Mouse (Mus musculus) liver, embryonic 14.5 days (tissue): ENCODE measurements around the gene Ercc8. TPM values are rescaled to one million over a fixed set of nuclear protein-coding genes. Genes with fewer than 3 reads are reported as not detected.
A peak's percentile ranks its signal among the peaks of the same experiment; 100 is the strongest.

Source experiments
- ATAC-seq: fragments of 200-750 bp; cut with Nextera tagmentation; 2 replicates; pipeline ENCODE4 v1.8.0; 2017; ENCODE audit warnings: moderate number of reproducible peaks, mild to moderate bottlenecking, moderate library complexity; ENCODE audit not compliant: insufficient read depth
- DNase-seq, 3 experiments: peaks; one replicate each; pipeline ENCODE4 v3.0.0-alpha.2; 2012 to 2013; ENCODE audit warnings: low read depth in 3 of 3, low spot score in 3 of 3
- H3K27ac ChIP-seq: fragments of 300-500 bp; sonication (generic); 2 replicates; pipeline ENCODE4 v1.5.1; 2014; ENCODE audit warnings: moderate library complexity, mild to moderate bottlenecking, control low read depth, inconsistent platforms
- H3K27me3 ChIP-seq: fragments of 300-500 bp; sonication (generic); 2 replicates; pipeline ENCODE4 v1.6.1; 2014; ENCODE audit warnings: mild to moderate bottlenecking, low read length, moderate library complexity; ENCODE audit not compliant: control insufficient read depth, insufficient read depth
- H3K36me3 ChIP-seq: fragments of 300-500 bp; sonication (generic); replicated peaks from 2 replicates; pipeline ENCODE4 v1.6.1; 2014; ENCODE audit warnings: low read depth; ENCODE audit not compliant: control insufficient read depth, insufficient read depth
- H3K4me1 ChIP-seq, 2 experiments: fragments of 200-500 bp in 1 of 2; fragments of 300-500 bp in 1 of 2; sonication (generic) in 1 of 2; replicated peaks; 2 replicates each; pipeline ENCODE4 v1.6.1; 2012 to 2014; ENCODE audit warnings: antibody characterized with exemption in 1 of 2, inconsistent platforms in 1 of 2, low read length in 1 of 2; ENCODE audit not compliant: control insufficient read depth in 2 of 2, insufficient read depth in 2 of 2
- H3K4me2 ChIP-seq: fragments of 300-500 bp; sonication (generic); 2 replicates; pipeline ENCODE4 v1.6.1; 2014; ENCODE audit warnings: low read depth, mild to moderate bottlenecking, control low read depth, moderate library complexity
- H3K4me3 ChIP-seq, 2 experiments: fragments of 200-500 bp in 1 of 2; fragments of 300-500 bp in 1 of 2; sonication (generic) in 1 of 2; 2 replicates each; pipeline ENCODE4 v1.5.1; 2012 to 2014; ENCODE audit warnings: low read depth in 2 of 2, low read length in 2 of 2, mild to moderate bottlenecking in 2 of 2, control low read depth in 1 of 2, inconsistent platforms in 1 of 2, moderate library complexity in 1 of 2; ENCODE audit not compliant: insufficient read depth in 1 of 2
- H3K9ac ChIP-seq: fragments of 300-500 bp; sonication (generic); replicated peaks from 2 replicates; pipeline ENCODE4 v1.6.1; 2014; ENCODE audit warnings: mild to moderate bottlenecking, control low read depth, moderate library complexity
- H3K9me3 ChIP-seq: fragments of 300-500 bp; sonication (generic); 2 replicates; pipeline ENCODE4 v1.6.1; 2016; ENCODE audit warnings: low read length, mixed read lengths; ENCODE audit not compliant: control insufficient read depth
- CTCF ChIP-seq: IDR thresholded peaks from 2 replicates; pipeline ENCODE4 v1.5.1; 2016; ENCODE audit warnings: antibody characterized with exemption, low read depth, control low read depth
- EP300 ChIP-seq: IDR thresholded peaks from 2 replicates; pipeline ENCODE4 v1.6.1; 2016; ENCODE audit warnings: antibody characterized with exemption, low read depth
- WGBS: fragments of 180-500 bp; shearing (Covaris S2); extraction: QIAGEN DNeasy Blood & Tissue Kit; methylation state at CpG from one replicate; pipeline ENCODE4 v1.1.7; 2014; ENCODE audit not compliant: insufficient replicate concordance; 5-methylcytosine and 5-hydroxymethylcytosine counted together
- polyA plus RNA-seq, 2 experiments: library from polyadenylated mRNA; depleted of rRNA in 1 of 2; stranded (reverse) in 1 of 2; unstranded in 1 of 2; fragments of >200 nt; fragmentation: Nextera tagmentation in 1 of 2; extraction: Ambion mirVana in 1 of 2; gene quantifications; 2 replicates each; pipeline versions ENCODE4 v1.2.1 to v1.2.3; 2012 to 2014

The Ercc8 gene
- polyA plus RNA-seq (2012; rRNA removed) (4.6 and 5.6 TPM in 2 replicates), polyA plus RNA-seq (2014; fragmentation: Nextera tagmentation; extraction: Ambion mirVana) (7.8 and 8.8 TPM in 2 replicates)

DNA sequence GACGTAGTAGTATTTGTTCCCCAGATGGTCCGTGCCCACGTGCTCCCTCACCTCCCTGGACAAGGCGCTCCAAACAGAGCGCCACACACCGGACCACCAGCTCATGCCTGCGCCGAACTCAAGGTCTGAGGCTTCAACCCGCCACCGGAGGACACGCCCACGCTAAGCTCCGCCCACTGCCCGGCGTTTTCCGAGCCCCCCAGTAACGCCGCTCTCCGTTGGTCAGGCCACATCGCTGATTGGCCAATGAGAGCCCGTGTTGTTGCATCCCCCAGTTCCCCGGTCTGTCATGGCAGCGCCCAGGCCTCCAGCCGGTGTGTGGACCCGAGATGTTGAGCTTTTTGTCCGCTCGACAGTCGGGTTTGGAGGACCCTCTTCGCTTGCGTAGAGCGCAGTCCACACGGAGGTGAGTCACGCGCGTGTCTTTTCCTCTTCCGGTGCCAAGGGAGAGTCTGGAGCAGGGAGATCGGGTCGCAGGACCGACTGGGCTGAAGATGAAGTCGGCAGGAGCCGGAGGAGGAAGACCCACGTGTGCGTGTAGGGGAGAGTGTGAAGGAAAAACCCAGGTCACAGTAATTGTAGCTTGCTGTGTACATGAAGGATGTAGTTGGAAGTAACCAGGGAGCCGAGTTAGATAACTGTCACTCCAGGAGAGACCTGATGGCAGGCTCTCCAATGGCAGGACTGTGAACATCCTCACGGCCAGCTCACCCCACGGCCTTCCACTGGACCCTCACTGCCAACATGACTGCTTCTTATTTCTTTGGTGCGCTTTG lies at the start of gene Ercc8, which contains the start of gene Ndufaf2:
Ercc8 (plus strand) TSS at position 267 of the 776 bp plus-strand sequence.
Ndufaf2 (minus strand) TSS at position 159 of the 776 bp plus-strand sequence.
- TF ChIP-seq CTCF (0 out of 2 replicates have a peak, but pooled peaks have one; percentile 8), EP300 (no peak)
- ATAC-seq = peak; percentile 96
- peak; percentile 86 to 89 (median 87) for DNase-seq
- WGBS = under 1% methylated on average over 47 of the region's 47 CpGs
- H3K4me1 ChIP-seq = peaks cover 5% of the 10 kb centered on the region in 2 experiments; a peak in 3 of 4 replicates
- H3K9ac ChIP-seq = peak within 1 kb of the TSS; percentile 76
- H3K4me2 ChIP-seq = peak within 1 kb of the TSS; percentile 89
- H3K27me3 ChIP-seq = no peaks in the 10 kb centered on the region
- no peaks in the 10 kb centered on the region for H3K9me3 ChIP-seq
- peak within 1 kb of the TSS; percentile 14; the same call in 1 of the 2 replicates for H3K27ac ChIP-seq
- H3K36me3 ChIP-seq = no peaks in the 10 kb centered on the region
- H3K4me3 ChIP-seq = peak within 1 kb of the TSS; percentile 71 to 84

DNA sequence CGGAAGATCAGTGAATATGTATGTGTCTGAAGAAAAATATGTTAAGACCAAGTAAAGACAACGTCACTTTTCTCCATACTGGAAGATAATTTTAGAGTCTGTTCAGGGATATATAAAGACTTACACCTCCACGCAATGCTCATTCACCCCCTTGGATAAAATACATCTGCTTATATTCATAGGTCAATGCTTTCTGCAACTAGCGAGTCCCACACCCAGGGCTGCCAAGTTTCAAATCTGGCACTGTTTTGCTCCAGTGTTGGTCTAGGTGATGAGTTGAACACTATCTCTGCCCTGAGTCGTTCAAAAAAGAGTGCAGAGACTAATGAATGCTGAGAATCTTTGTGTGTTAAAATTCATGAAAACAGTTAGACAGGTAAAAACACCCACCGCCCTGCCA lies 47.6 kb upstream of the Ercc8 start:
- Histone ChIP-seq H3K4me1 (no peaks in the 10 kb centered on the region), H3K4me2 (no peak overlapping the region), H3K9ac (no peak overlapping the region), H3K27ac (no peak overlapping the region), H3K4me3 (no peak overlapping the region), H3K27me3 (no peaks in the 10 kb centered on the region), H3K36me3 (no peaks in the 10 kb centered on the region), H3K9me3 (no peaks in the 10 kb centered on the region)
- DNase-seq (no peak), ATAC-seq (no peak)
- no peak for TF ChIP-seq CTCF
- no peak for TF ChIP-seq EP300
- WGBS = 76% methylated on average over 6 of the region's 6 CpGs

DNA sequence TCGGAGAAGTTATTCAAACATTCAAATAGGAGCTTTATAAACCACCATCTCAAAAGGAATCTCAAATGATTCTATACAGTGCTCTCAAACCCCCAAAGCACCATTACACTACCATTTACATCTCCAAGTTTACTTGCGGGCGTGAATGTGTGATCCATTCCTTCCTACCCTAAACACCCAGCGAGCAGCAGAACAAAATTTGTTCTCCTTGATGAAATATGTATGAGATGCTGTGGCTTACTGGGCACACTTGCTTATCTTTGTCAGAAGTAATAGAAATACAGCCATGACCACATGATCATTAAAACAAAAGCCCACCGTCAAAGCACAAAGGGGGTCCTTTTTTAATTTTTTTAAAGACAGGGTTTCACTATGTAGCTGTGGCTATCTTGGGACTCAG lies 45.0 kb upstream of the Ercc8 start:
- no peaks in the 10 kb centered on the region for H3K4me1 ChIP-seq
- no peak for ATAC-seq
- no peaks in the 10 kb centered on the region for H3K9me3 ChIP-seq
- WGBS = 81% methylated on average over 5 of the region's 5 CpGs
- no peak overlapping the region for H3K4me2 ChIP-seq
- TF ChIP-seq EP300 (no peak), CTCF (no peak)
- no peaks in the 10 kb centered on the region for H3K27me3 ChIP-seq
- no peak overlapping the region for H3K4me3 ChIP-seq
- H3K9ac ChIP-seq = no peak overlapping the region
- H3K27ac ChIP-seq = no peak overlapping the region
- no peak for DNase-seq
- H3K36me3 ChIP-seq = no peaks in the 10 kb centered on the region

DNA sequence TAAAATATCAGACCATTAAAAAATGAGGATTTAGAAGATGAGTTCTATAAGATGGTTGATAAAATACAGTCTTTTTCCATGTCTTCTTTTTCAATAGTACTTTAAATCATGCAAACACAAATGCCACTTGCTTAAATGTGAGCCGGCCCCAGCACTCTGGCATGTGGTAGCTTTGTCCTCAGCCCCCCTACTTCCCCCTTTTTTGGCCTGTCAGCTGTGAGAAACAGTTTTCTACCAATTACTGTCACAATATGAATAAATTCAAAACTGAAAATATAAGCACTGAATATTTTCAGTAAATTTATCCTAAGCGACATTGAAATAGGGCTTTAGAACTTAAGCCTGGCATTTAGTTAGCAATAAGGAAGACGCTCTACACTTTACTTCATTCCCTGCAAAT lies 44.3 kb upstream of the Ercc8 start:
- 50% methylated on average over 3 of the region's 3 CpGs for WGBS
- H3K27ac ChIP-seq = no peak overlapping the region
- H3K9ac ChIP-seq = no peak overlapping the region
- ATAC-seq (no peak), DNase-seq (no peak)
- no peaks in the 10 kb centered on the region for H3K4me1 ChIP-seq
- no peaks in the 10 kb centered on the region for H3K36me3 ChIP-seq
- no peaks in the 10 kb centered on the region for H3K9me3 ChIP-seq
- no peak overlapping the region for H3K4me3 ChIP-seq
- H3K4me2 ChIP-seq = no peak overlapping the region
- TF ChIP-seq CTCF (no peak), EP300 (no peak)
- H3K27me3 ChIP-seq = no peaks in the 10 kb centered on the region

DNA sequence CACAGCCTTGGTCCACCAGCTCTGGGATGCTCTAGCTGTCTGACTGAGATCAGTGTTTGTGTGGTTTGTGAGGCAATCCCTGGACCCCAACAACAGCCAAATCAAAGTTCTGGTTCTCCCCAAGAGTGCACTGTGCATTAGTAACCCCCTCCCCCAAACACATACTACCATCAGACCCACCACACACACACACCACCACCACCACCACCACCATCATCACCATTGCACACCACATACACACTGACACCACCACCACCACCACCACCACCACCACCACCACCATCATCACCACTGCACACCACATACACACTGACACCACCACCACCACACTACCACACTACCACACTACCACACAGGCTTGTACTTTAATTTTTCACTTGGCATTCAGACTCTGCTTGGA lies 40.9 kb upstream of the Ercc8 start:
- no peak for ATAC-seq
- Histone ChIP-seq H3K4me3 (no peak overlapping the region), H3K27me3 (no peaks in the 10 kb centered on the region), H3K9ac (no peak overlapping the region), H3K9me3 (no peaks in the 10 kb centered on the region), H3K36me3 (no peaks in the 10 kb centered on the region), H3K4me2 (no peak overlapping the region), H3K4me1 (no peaks in the 10 kb centered on the region), H3K27ac (no peak overlapping the region)
- DNase-seq = no peak
- TF ChIP-seq CTCF (no peak), EP300 (no peak)
